Mouse (Mus musculus) lung, adult 2 months (tissue): ENCODE data around the gene Cd69.

ENCODE experiments used
- CTCF ChIP-seq: fragments of 200-500 bp; IDR thresholded peaks from 2 replicates; pipeline ENCODE4 v1.5.1; 2011; ENCODE audit warnings: mild to moderate bottlenecking, low read length, control low read depth; ENCODE audit not compliant: insufficient read depth
- POLR2A ChIP-seq: fragments of 200-500 bp; IDR thresholded peaks from 2 replicates; pipeline ENCODE4 v1.6.1; 2011; ENCODE audit warnings: low read depth, mild to moderate bottlenecking, control low read depth, low read length, borderline replicate concordance; ENCODE audit errors: extremely low read depth

- TF ChIP-seq CTCF (no peak), POLR2A (no peak)
These were observed 45.3 kb downstream of the Cd69 start for GRCm38 (mm10) chr6:129229774-129230578.
